Mouse (Mus musculus) neutrophil, adult 65 days (primary cell): ENCODE measurements around the gene Btf3. TPM values are rescaled to one million over a fixed set of nuclear protein-coding genes. Genes with fewer than 3 reads are reported as not detected.

Source experiments
- total RNA-seq: library from RNA; stranded (reverse); gene quantifications from 2 replicates; pipeline ENCODE4 v1.2.4, GENCODE M21; 2023

Btf3 gene
- total RNA-seq, result 237 and 254 TPM in 2 replicates

DNA sequence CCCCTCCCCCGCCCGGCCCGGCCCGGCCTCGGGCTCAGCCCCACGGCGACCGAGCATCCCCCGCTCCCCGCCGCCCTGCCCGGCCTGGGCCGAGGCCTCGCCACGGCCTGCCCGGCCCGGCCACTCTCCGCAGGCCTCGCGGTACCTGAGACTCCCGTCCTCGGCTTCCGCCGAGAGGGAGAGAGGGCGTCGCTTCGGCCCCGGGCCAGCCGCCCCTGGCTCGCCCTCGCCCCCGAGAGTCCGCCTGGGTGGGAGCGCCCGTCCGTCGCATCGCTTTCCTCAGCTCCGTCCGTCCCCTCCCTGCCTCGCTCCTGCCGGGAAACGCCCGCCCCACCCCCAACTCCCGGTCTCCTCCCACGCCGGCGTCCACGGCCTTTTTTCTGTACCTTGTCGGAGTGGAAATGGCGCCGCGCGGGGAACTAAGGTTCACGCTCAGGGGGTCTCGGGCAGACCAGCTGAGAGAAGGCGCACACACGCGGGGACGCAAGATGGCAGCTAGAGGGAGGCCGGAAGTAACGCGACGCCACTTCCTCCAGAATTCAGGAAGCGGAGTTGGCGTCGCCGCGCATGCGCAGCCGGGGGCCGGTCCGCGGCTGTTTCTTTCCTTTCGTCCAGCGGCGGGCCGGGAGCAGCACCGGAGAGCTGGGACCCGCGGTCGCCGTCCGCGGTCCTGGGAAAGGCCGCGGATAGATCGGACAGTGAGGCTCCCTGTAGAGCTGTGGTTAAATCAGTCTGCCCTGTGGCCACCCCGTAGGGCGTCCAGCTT, at the start of gene Btf3:
Btf3 (minus strand) TSS at position 527 of the 766 bp plus-strand sequence.

DNA sequence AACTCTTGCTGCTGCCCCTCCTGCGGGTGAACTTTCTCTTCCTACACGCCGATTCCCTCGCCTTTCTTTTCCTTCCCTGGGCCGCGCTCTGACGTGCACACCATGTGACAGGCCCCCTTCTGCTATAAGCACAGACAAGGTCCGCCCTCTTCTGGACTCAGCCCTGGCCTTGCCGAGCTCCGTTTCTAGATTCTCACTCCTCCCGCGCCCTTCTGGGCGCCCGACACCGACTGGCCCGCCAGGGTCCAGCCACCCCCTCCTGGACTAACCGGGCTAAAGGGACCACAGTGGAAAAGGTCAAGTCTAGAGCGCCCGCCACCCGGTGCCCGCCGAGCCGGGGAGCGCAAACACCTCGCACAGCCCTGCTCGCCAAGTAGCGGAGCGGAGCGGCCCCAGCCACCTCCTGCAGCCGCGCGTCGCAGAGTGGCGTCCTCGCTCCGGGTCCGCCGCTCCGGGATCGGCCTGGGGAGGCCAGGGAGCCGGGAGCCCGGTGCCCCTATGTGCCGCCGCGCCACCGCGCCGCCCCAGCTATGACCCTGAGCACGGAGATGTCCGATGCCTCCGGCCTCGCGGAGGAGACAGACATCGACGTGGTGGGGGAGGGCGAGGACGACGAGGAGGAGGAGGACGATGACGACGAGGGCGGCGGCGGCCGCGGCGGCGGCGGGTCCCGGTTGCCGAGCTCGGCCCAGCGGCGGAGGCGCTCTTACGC, 37.4 kb upstream of the Btf3 start, which contains the start of gene Foxd1:
Foxd1 (plus strand) TSS at position 153 of the 712 bp plus-strand sequence.

DNA sequence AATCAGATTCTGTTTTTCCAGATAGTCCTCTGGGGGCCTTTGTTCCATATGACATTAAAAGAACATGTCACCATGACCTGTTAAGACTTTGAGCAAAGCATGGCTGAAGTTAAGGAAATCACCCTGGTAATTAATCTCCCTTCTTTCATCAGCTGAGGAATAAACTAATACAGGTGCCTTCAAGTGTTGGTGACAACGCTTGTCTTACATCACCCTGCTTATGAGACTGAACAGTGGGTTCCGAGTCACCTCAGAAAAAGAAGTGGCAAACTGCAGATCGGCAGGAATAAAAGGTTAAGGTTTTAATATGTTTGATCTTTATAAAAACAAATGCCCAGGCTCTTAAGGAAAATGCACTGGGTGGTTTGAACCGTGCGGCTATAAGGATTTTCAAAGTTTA, 37.1 kb downstream of the Btf3 start, which contains the start of gene Gm21976:
Gm21976 (plus strand) TSS at position 202 of the 400 bp plus-strand sequence.

DNA sequence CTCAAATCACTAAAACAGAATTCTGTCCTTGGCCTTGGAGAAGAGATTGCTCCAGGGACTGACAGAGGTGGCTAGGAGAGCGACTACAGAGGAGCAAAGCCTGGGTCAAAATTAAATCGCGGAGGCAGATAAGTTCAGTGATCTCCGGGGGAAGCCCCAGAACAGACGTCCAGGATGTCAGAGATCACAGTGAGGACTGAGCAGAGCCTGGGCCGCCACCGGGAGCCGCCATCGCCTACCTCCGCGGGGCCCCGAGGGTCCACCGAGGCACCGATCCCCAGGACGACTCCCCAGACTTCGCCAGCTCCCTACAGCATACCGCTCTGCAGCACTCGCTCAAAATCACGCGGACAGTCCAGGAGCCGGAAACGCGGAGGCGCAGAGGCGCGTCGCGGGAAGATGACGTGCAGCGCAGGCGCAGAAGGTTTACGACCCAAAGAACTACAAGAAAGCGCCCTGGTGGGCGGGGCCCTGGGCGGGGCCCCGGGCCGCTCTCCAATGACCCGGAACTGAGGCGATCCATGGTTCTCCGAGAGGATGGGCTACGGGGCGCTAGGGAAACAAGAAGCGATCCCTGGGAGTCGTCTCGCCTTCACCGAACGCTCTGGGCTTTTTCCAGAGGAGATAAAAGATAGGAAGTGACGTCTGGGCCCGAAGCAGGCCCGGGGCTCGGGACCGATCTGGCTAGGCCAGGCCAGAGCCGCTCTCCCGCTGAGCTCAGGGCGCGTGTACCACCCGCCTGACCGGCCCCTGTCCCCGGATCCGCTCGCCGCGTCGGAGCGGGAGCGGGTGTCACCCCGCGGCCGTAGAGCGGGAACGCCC, 54.0 kb downstream of the Btf3 start, which contains the start of the genes Utp15 and Ankra2:
Utp15 (minus strand) TSS at position 406 of the 822 bp plus-strand sequence.
Ankra2 (plus strand) TSS at position 439 of the 822 bp plus-strand sequence.

Other genes starting within 250 kb of the Btf3 start
- 0.52 and 0.76 TPM in 2 replicates for gene Arhgef28, start 110.6 kb downstream of the Btf3 start, total RNA-seq
- gene Utp15, start 54.0 kb downstream of the Btf3 start, total RNA-seq, result 20.8 and 29.7 TPM in 2 replicates
- 23.8 and 26.4 TPM in 2 replicates for gene Ankra2, start 53.9 kb downstream of the Btf3 start, total RNA-seq
- not detected in 2 replicates for gene Gm21976, start 37.1 kb downstream of the Btf3 start, total RNA-seq
- not detected in 2 replicates for gene Foxd1, start 37.2 kb upstream of the Btf3 start, total RNA-seq
- gene Gm10320, start 175.0 kb upstream of the Btf3 start, total RNA-seq, result not detected in 2 replicates